Mouse (Mus musculus) spleen, adult 2 months (tissue): ENCODE measurements around the gene Cd300lf.

ENCODE experiments used
- CTCF ChIP-seq: fragments of 200-500 bp; IDR thresholded peaks from 2 replicates; pipeline ENCODE4 v1.5.1; 2011; ENCODE audit warnings: mild to moderate bottlenecking, inconsistent platforms; ENCODE audit not compliant: insufficient read depth, insufficient read length, insufficient replicate concordance; ENCODE audit errors: extremely low read depth
- POLR2A ChIP-seq: fragments of 200-500 bp; IDR thresholded peaks from 2 replicates; pipeline ENCODE4 v1.6.1; 2011; ENCODE audit warnings: low read depth, low read length, inconsistent platforms

DNA sequence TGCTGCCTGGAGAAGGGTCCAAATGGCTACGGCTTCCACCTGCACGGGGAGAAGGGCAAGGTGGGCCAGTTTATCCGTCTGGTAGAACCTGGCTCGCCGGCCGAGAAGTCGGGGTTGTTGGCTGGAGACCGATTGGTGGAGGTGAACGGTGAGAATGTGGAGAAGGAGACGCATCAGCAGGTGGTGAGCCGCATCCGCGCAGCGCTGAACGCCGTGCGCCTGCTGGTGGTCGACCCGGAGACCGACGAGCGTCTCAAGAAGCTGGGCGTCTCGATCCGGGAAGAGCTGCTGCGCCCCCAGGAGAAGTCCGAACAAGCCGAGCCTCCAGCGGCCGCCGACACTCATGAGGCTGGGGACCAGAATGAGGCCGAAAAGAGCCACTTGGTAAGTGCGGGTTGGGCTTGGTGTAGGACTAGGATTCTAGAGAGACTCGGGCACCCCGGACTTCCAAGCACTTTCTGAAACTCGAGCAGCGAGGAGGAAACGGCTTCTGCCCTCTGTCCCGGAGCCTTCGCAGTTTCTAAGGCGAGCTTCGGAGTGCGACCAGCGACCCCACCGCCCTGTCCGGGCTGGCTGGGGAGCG lies 29.9 kb upstream of the Cd300lf start:
- TF ChIP-seq CTCF (0 out of 2 replicates have a peak, but pooled peaks have one; percentile 12), POLR2A (no peak)
